Mouse (Mus musculus) ES-Bruce4 (cell line): ENCODE results near the gene Fam69a.

Source experiments
- CTCF ChIP-seq: IDR thresholded peaks from one replicate; pipeline ENCODE4 v1.8.1; 2011; ENCODE audit warnings: low read depth, low read length
- EP300 ChIP-seq: IDR thresholded peaks from 2 replicates; pipeline ENCODE4 v1.6.1; 2011; ENCODE audit warnings: low read depth, low read length; ENCODE audit not compliant: insufficient read depth
- POLR2A ChIP-seq: IDR thresholded peaks from one replicate; pipeline ENCODE4 v1.8.1; 2011; ENCODE audit warnings: low read length; ENCODE audit not compliant: insufficient read depth

- no peak for TF ChIP-seq CTCF
- TF ChIP-seq POLR2A: no peak
- TF ChIP-seq EP300: no peak
These were observed 32.5 kb upstream of the Fam69a start for GRCm38 (mm10) chr5:108019367-108019766.
